Mouse (Mus musculus) adrenal gland, postnatal 4 days (tissue): ENCODE data around the gene Gm14401. TPM values are rescaled to one million over a fixed set of nuclear protein-coding genes. Genes with fewer than 3 reads are reported as not detected.
A peak's percentile ranks its signal among the peaks of the same experiment; 100 is the strongest.
"Not testable (repeated sequence)": the region's sequence is repeated elsewhere in the genome, so short reads cannot be mapped to it uniquely, and the experiment has no call there.

Experiments
- DNase-seq, 2 experiments: peaks; one replicate each; pipeline ENCODE4 v3.0.0; 2021 to 2022; ENCODE audit warnings: low spot score in 2 of 2, mixed read lengths in 2 of 2
- long read RNA-seq, 2 experiments: library from polyadenylated mRNA; stranded (forward); transcript quantifications; one replicate each; pipeline ENCODE4 v2.0.0; 2021
- total RNA-seq, 2 experiments: library from RNA; stranded (reverse); gene quantifications; 2 replicates each; pipeline ENCODE4 v1.2.3; 2021

The Gm14401 gene
- 1 to 10 TPM in 1 of 2 experiments, under 1 TPM in 1; 0.79 to 1.4 TPM for total RNA-seq
- long read RNA-seq, experiment 1: 0 reads
- long read RNA-seq, experiment 2: 0 reads

GRCm38 (mm10) chr2:177073432-177074423 lies at the start of gene Gm14401:
Gene Gm14401, plus strand, starts transcription at chr2:177074320.
- DNase-seq: peak in 1 of 2 experiments; percentile 5

- DNase-seq: not testable (repeated sequence)
These were observed 1.3 kb upstream of the Gm14401 start for GRCm38 (mm10) chr2:177072807-177073206.

DNA sequence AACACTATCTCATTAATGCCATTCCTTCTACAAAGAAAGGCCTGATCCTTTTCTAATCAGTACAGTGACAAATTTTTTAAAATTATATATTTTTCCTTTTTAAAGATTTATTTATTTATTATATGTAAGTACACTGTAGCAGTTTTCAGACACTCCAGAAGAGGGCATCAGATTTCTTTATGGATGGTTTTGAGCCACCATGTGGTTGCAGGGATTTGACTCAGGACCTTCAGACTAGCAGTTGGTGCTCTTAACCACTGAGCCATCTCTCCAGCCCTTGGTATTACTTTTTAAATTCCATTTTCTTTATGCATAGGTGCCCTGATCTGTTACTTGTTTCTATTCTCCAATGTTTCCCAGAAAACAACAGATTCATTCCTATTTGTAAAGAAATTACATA lies 895 bp downstream of the Gm14401 start:
- DNase-seq: not testable (repeated sequence)

DNA sequence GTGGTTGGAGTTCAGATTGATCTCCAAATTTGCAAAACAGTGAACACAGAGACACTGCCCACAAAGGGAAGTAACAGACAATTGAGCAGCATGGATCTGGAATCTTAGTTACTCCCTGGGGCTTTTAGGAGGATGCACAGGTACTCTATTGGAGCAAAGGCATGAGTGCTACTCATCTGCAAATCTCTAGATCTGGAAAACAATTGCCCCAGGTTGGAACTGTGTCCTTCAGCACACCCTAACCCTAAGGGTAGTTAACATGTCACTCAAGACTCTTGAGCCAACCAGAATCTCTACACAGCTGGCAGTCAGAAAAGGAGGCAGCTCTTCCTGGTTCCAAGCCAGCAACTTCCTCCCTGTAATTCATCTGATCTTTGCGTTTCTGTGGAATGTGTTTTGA lies 5.7 kb downstream of the Gm14401 start:
- not testable (repeated sequence) for DNase-seq

DNA sequence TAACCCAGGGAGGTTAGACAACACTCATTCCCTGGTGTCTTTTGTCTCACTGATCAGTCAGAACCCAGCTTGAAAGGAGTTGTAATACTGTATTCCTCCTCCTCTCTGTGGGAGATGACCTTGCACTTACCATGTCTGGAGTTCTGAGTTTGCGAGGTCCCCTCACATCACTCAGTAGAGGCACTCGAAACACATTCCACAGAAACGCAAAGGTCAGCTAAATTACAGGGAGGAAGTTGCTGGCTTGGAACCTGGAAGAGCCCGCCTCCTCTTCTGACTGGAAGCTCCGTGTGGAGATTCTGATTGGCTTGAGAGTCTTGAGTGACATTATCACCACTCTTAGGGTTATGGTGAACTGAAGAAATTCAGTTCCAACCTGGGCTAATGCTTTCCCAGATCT lies 35.0 kb downstream of the Gm14401 start:
- not testable (repeated sequence) for DNase-seq

DNA sequence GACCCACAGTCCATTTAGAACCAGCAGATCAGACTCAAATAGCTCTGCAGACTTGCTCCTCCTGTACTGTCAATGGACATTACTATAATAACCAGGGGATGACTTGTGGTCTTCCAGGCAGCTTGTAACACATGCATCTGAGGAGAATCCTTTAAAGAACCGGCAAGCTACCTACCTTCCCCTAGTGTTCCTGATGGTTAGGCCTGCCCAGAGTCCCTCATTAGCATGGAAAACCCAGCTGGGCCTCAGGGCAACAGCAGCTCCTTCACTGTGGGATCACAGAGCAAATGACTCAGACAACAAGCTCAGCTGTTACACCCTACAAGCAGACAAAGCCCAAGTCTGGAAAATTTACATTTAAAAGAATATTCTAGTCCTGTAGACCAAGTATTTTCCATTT lies 55.0 kb downstream of the Gm14401 start:
- DNase-seq: not testable (repeated sequence)

Other genes starting within 250 kb of the Gm14401 start
- gene Gm14408, start 243.2 kb upstream of the Gm14401 start, total RNA-seq: not detected
- gene Gm14296, start 146.5 kb upstream of the Gm14401 start, total RNA-seq: 10 to 100 TPM in 1 of 2 experiments, 1 to 10 TPM in 1; 8.8 to 10.6 TPM
- 10 to 100 TPM; 29.0 to 36.4 TPM for gene Gm14419, start 73.4 kb upstream of the Gm14401 start, total RNA-seq
- gene Gm14410, start 132.1 kb downstream of the Gm14401 start, total RNA-seq: 10 to 100 TPM; 48.8 to 49.9 TPM
- gene Gm14409, start 192.7 kb downstream of the Gm14401 start, total RNA-seq: 1 to 10 TPM; 1.4 to 1.5 TPM
- 1 to 10 TPM; 2.1 to 2.7 TPM for gene Gm14412, start 250.0 kb downstream of the Gm14401 start, total RNA-seq